Mouse (Mus musculus) brain, embryonic 14.5 days (tissue): ENCODE measurements around the gene Magi3. TPM values are rescaled to one million over a fixed set of nuclear protein-coding genes. Genes with fewer than 3 reads are reported as not detected.

Experiments used
- DNase-seq: peaks from one replicate; pipeline ENCODE4 v3.0.0-alpha.2; 2011; ENCODE audit warnings: low read depth
- CTCF ChIP-seq: fragments of 200-500 bp; IDR thresholded peaks from 2 replicates; pipeline ENCODE4 v1.5.1; 2012; ENCODE audit warnings: inconsistent platforms, mild to moderate bottlenecking, moderate library complexity, borderline replicate concordance; ENCODE audit not compliant: insufficient read depth, insufficient read length; ENCODE audit errors: extremely low read depth
- POLR2A ChIP-seq: fragments of 200-500 bp; IDR thresholded peaks from 2 replicates; pipeline ENCODE4 v1.6.1; 2012; ENCODE audit warnings: mild to moderate bottlenecking, inconsistent platforms, borderline replicate concordance; ENCODE audit not compliant: poor library complexity, insufficient read depth, insufficient read length, severe bottlenecking; ENCODE audit errors: extremely low read depth
- polyA plus RNA-seq: library from polyadenylated mRNA; depleted of rRNA; stranded (reverse); fragments of >200 nt; gene quantifications from 2 replicates; pipeline ENCODE4 v1.2.3, GENCODE M21; 2012

Gene Magi3
- polyA plus RNA-seq, 1 experiment, result 13.5 TPM

DNA sequence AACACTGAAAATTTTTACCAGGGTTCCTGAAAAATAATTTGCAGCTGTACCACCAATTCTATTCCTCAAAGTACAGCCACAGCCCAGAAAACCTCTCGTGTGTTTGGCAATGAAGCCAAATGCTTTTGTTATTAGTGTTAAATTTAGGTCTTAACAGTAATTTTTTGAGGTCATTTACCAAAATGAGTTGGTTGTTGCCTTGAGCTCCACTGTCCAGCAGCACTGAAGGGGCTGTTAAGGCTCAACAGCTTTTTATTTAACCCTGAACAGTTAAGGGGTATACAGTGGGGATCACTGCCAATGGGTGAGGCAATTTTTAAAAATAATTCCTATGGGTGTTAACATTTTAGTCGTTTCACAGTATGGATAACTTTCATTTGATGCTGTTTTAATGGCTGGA lies 252.9 kb downstream of the Magi3 start:
- TF ChIP-seq POLR2A (no peak), CTCF (no peak)
- DNase-seq, result no peak
